Mouse (Mus musculus): ENCODE results near the gene Ptpn1.

- no peak for TF ChIP-seq CTCF (IDR thresholded peaks at IDR 0.05; ENCODE audit: low read depth, low read length)
- no peak for TF ChIP-seq GATA1 (IDR thresholded peaks at IDR 0.05; ENCODE audit: borderline replicate concordance, low read length)
Observed at GRCm38 (mm10) chr2:167953819-167954218, 22.0 kb downstream of the Ptpn1 start.

All from G1E (cell line).